Mouse (Mus musculus): ENCODE measurements at regions not wholly inside any gene's neighbourhood (a gene's known extent, or its start where the extent isn't known, plus 50 kb on each side); places are given as distances from the start of the nearest gene placed in this dataset.

DNA sequence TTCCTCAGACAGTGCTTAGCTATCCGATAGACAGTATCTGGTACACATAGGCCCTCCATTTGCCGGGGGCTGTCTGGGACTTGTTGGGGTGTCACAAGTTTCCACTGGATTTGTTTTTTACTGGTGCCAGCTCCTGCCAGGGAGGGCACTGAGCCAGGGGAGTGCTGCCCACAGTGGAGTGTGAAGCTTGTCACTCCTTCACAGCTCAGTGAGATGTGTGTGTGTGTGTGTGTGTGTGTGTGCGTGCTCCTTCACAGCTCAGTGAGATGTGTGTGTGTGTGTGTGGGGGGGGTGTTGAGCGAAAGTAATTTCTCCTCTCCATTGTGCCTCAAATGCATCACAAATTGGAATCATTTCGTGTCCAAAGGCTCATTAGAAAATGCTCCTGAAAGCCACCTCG, 632.5 kb upstream of the Auts2 start:
- TF ChIP-seq CTCF (conservative IDR thresholded peaks at IDR 0.05; ENCODE audit: insufficient read depth, insufficient read length, low read depth, low read length) (no peak), POLR2A (IDR thresholded peaks at IDR 0.05; ENCODE audit: low read depth, low read length) (no peak)
